Mouse (Mus musculus): ENCODE data around the gene Sema4a. TPM values are rescaled to one million over a fixed set of nuclear protein-coding genes. Genes with fewer than 3 reads are reported as not detected.
A peak's percentile ranks its signal among the peaks of the same experiment; 100 is the strongest.

Sema4a gene
- polyA plus RNA-seq, 1 experiment from 2014 or later: 9.3 TPM

- DNase-seq (ENCODE audit: low spot score): peak; percentile 80
- Histone ChIP-seq H3K27me3 (ENCODE audit: control insufficient read depth, insufficient read depth, low read length) (peaks cover 16% of the 10 kb centered on the region), H3K4me1 (replicated peaks; ENCODE audit: control insufficient read depth, insufficient read depth, low read length) (peaks cover 8% of the 10 kb centered on the region), H3K36me3 (ENCODE audit: control insufficient read depth, insufficient read depth, low read length) (no peaks in the 10 kb centered on the region), H3K4me2 (ENCODE audit: low read depth, low read length, severe bottlenecking) (peak overlapping the region; percentile 98), H3K27ac (ENCODE audit: low read depth, low read length) (no peak overlapping the region), H3K9ac (ENCODE audit: low read length) (peak overlapping the region; percentile 64), H3K4me3 (ENCODE audit: low read depth, low read length) (peak overlapping the region; percentile 49), H3K9me3 (ENCODE audit: control insufficient read depth, low read length) (no peaks in the 10 kb centered on the region)
- peak; percentile 73 for ATAC-seq (replicated peaks; ENCODE audit: low FRiP score)
- WGBS: 1% methylated on average over 55 of the region's 55 CpGs
These were observed 41.9 kb upstream of the Sema4a start for GRCm38 (mm10) chr3:88502641-88503504.

- Histone ChIP-seq H3K27ac (ENCODE audit: low read depth, low read length) (no peak overlapping the region), H3K4me3 (ENCODE audit: low read depth, low read length) (peak overlapping the region; percentile 49), H3K9me3 (ENCODE audit: control insufficient read depth, low read length) (no peaks in the 10 kb centered on the region), H3K4me2 (ENCODE audit: low read depth, low read length, severe bottlenecking) (peak overlapping the region; percentile 98), H3K4me1 (replicated peaks; ENCODE audit: control insufficient read depth, insufficient read depth, low read length) (peaks cover 8% of the 10 kb centered on the region), H3K27me3 (ENCODE audit: control insufficient read depth, insufficient read depth, low read length) (peaks cover 16% of the 10 kb centered on the region), H3K9ac (ENCODE audit: low read length) (no peak overlapping the region; the same call in 1 of the 2 replicates), H3K36me3 (ENCODE audit: control insufficient read depth, insufficient read depth, low read length) (no peaks in the 10 kb centered on the region)
- 14% methylated on average over 11 of the region's 11 CpGs for WGBS
- ATAC-seq (replicated peaks; ENCODE audit: low FRiP score): no peak
- DNase-seq (ENCODE audit: low spot score): no peak
These were observed 41.1 kb upstream of the Sema4a start for GRCm38 (mm10) chr3:88502031-88502571.

- no peak overlapping the region for H3K9ac ChIP-seq (ENCODE audit: low read length)
- H3K27ac ChIP-seq (ENCODE audit: low read depth, low read length): no peak overlapping the region
- WGBS: 53% methylated on average over 6 of the region's 6 CpGs
- H3K27me3 ChIP-seq (ENCODE audit: control insufficient read depth, insufficient read depth, low read length): peaks cover 16% of the 10 kb centered on the region
- H3K4me3 ChIP-seq (ENCODE audit: low read depth, low read length): 0 out of 2 replicates have a peak overlapping the region, but pooled peaks have one; percentile 49
- H3K4me1 ChIP-seq (replicated peaks; ENCODE audit: control insufficient read depth, insufficient read depth, low read length): peaks cover 8% of the 10 kb centered on the region
- H3K36me3 ChIP-seq (ENCODE audit: control insufficient read depth, insufficient read depth, low read length): no peaks in the 10 kb centered on the region
- ATAC-seq (replicated peaks; ENCODE audit: low FRiP score) (no peak), DNase-seq (ENCODE audit: low spot score) (no peak)
- H3K9me3 ChIP-seq (ENCODE audit: control insufficient read depth, low read length): no peaks in the 10 kb centered on the region
- no peak overlapping the region; the same call in 1 of the 2 replicates for H3K4me2 ChIP-seq (ENCODE audit: low read depth, low read length, severe bottlenecking)
These were observed 40.5 kb upstream of the Sema4a start for GRCm38 (mm10) chr3:88501366-88502030.

GRCm38 (mm10) chr3:88500655-88501365 is 39.8 kb upstream of the Sema4a start:
- ATAC-seq (replicated peaks; ENCODE audit: low FRiP score) (no peak), DNase-seq (ENCODE audit: low spot score) (no peak)
- 49% methylated on average over 4 of the region's 4 CpGs for WGBS
- Histone ChIP-seq H3K9ac (ENCODE audit: low read length) (no peak overlapping the region), H3K27me3 (ENCODE audit: control insufficient read depth, insufficient read depth, low read length) (peaks cover 16% of the 10 kb centered on the region), H3K4me2 (ENCODE audit: low read depth, low read length, severe bottlenecking) (no peak overlapping the region), H3K4me3 (ENCODE audit: low read depth, low read length) (no peak overlapping the region), H3K36me3 (ENCODE audit: control insufficient read depth, insufficient read depth, low read length) (no peaks in the 10 kb centered on the region), H3K4me1 (replicated peaks; ENCODE audit: control insufficient read depth, insufficient read depth, low read length) (peaks cover 8% of the 10 kb centered on the region), H3K27ac (ENCODE audit: low read depth, low read length) (no peak overlapping the region), H3K9me3 (ENCODE audit: control insufficient read depth, low read length) (no peaks in the 10 kb centered on the region)

GRCm38 (mm10) chr3:88500087-88500486 is 39.1 kb upstream of the Sema4a start:
- Histone ChIP-seq H3K27ac (ENCODE audit: low read depth, low read length) (no peak overlapping the region), H3K4me1 (replicated peaks; ENCODE audit: control insufficient read depth, insufficient read depth, low read length) (peaks cover 8% of the 10 kb centered on the region), H3K27me3 (ENCODE audit: control insufficient read depth, insufficient read depth, low read length) (peaks cover 16% of the 10 kb centered on the region), H3K4me3 (ENCODE audit: low read depth, low read length) (no peak overlapping the region), H3K4me2 (ENCODE audit: low read depth, low read length, severe bottlenecking) (no peak overlapping the region), H3K9ac (ENCODE audit: low read length) (no peak overlapping the region), H3K9me3 (ENCODE audit: control insufficient read depth, low read length) (no peaks in the 10 kb centered on the region), H3K36me3 (ENCODE audit: control insufficient read depth, insufficient read depth, low read length) (no peaks in the 10 kb centered on the region)
- 89% methylated on average over 7 of the region's 7 CpGs for WGBS
- no peak for DNase-seq (ENCODE audit: low spot score)
- ATAC-seq (replicated peaks; ENCODE audit: low FRiP score): no peak

GRCm38 (mm10) chr3:88499580-88499979 is 38.6 kb upstream of the Sema4a start:
- no peaks in the 10 kb centered on the region for H3K9me3 ChIP-seq (ENCODE audit: control insufficient read depth, low read length)
- no peak overlapping the region for H3K27ac ChIP-seq (ENCODE audit: low read depth, low read length)
- no peaks in the 10 kb centered on the region for H3K36me3 ChIP-seq (ENCODE audit: control insufficient read depth, insufficient read depth, low read length)
- ATAC-seq (replicated peaks; ENCODE audit: low FRiP score): no peak
- DNase-seq (ENCODE audit: low spot score): no peak
- H3K4me1 ChIP-seq (replicated peaks; ENCODE audit: control insufficient read depth, insufficient read depth, low read length): peaks cover 8% of the 10 kb centered on the region
- no peak overlapping the region for H3K4me2 ChIP-seq (ENCODE audit: low read depth, low read length, severe bottlenecking)
- H3K9ac ChIP-seq (ENCODE audit: low read length): no peak overlapping the region
- peaks cover 16% of the 10 kb centered on the region for H3K27me3 ChIP-seq (ENCODE audit: control insufficient read depth, insufficient read depth, low read length)
- 80% methylated on average over 4 of the region's 4 CpGs for WGBS
- no peak overlapping the region for H3K4me3 ChIP-seq (ENCODE audit: low read depth, low read length)

- no peak overlapping the region for H3K9ac ChIP-seq (ENCODE audit: low read length)
- no peaks in the 10 kb centered on the region for H3K27me3 ChIP-seq (ENCODE audit: control insufficient read depth, insufficient read depth, low read length)
- H3K36me3 ChIP-seq (ENCODE audit: control insufficient read depth, insufficient read depth, low read length): no peaks in the 10 kb centered on the region
- no peak overlapping the region for H3K27ac ChIP-seq (ENCODE audit: low read depth, low read length)
- DNase-seq (ENCODE audit: low spot score) (no peak), ATAC-seq (replicated peaks; ENCODE audit: low FRiP score) (no peak)
- no peak overlapping the region for H3K4me3 ChIP-seq (ENCODE audit: low read depth, low read length)
- no peaks in the 10 kb centered on the region for H3K9me3 ChIP-seq (ENCODE audit: control insufficient read depth, low read length)
- 89% methylated on average over 10 of the region's 10 CpGs for WGBS
- no peak overlapping the region for H3K4me2 ChIP-seq (ENCODE audit: low read depth, low read length, severe bottlenecking)
- peaks cover 9% of the 10 kb centered on the region for H3K4me1 ChIP-seq (replicated peaks; ENCODE audit: control insufficient read depth, insufficient read depth, low read length)
These were observed 34.9 kb upstream of the Sema4a start for GRCm38 (mm10) chr3:88495741-88496415.
